Mouse (Mus musculus): ENCODE results near the gene Gimap8. TPM values are rescaled to one million over a fixed set of nuclear protein-coding genes. Genes with fewer than 3 reads are reported as not detected.
A peak's percentile ranks its signal among the peaks of the same experiment; 100 is the strongest.

The Gimap8 gene
- polyA plus RNA-seq, 1 experiment from 2014 or later = 8.6 TPM

- TF ChIP-seq EP300 (IDR thresholded peaks at IDR 0.05) = peak; percentile 99
- TF ChIP-seq CTCF (IDR thresholded peaks at IDR 0.05) = no peak
- peak overlapping the region; percentile 85 for H3K27ac ChIP-seq (ENCODE audit: low read length)
- H3K9me3 ChIP-seq (ENCODE audit: low read length) = no peaks in the 10 kb centered on the region
- no peak overlapping the region for H3K9ac ChIP-seq (replicated peaks; ENCODE audit: low read depth)
- no peaks in the 10 kb centered on the region for H3K27me3 ChIP-seq (replicated peaks; ENCODE audit: insufficient read depth, low read length)
- no peak overlapping the region for H3K4me3 ChIP-seq (ENCODE audit: low read depth, low read length)
- no peak overlapping the region for H3K4me2 ChIP-seq (replicated peaks; ENCODE audit: low read depth, low read length)
- H3K36me3 ChIP-seq (ENCODE audit: insufficient read depth, low read length) = no peaks in the 10 kb centered on the region
- 0 out of 2 replicates have a peak, but pooled peaks cover 4% of the 10 kb centered on the region for H3K4me1 ChIP-seq (ENCODE audit: insufficient read depth, low read depth, low read length)
- peak; percentile 75 for DNase-seq (ENCODE audit: low spot score)
- 41% methylated on average over 5 of the region's 5 CpGs for WGBS
- ATAC-seq = peak; percentile 81
These were observed 53.4 kb downstream of the Gimap8 start for GRCm38 (mm10) chr6:48700251-48701075.

- DNase-seq (ENCODE audit: low spot score) = no peak
- WGBS = 90% methylated on average over 7 of the region's 7 CpGs
- Histone ChIP-seq H3K4me3 (ENCODE audit: low read depth, low read length) (no peak overlapping the region), H3K9me3 (ENCODE audit: low read length) (no peaks in the 10 kb centered on the region), H3K4me1 (ENCODE audit: insufficient read depth, low read depth, low read length) (0 out of 2 replicates have a peak, but pooled peaks cover 4% of the 10 kb centered on the region), H3K4me2 (replicated peaks; ENCODE audit: low read depth, low read length) (no peak overlapping the region), H3K27ac (ENCODE audit: low read length) (no peak overlapping the region), H3K9ac (replicated peaks; ENCODE audit: low read depth) (no peak overlapping the region), H3K36me3 (ENCODE audit: insufficient read depth, low read length) (no peaks in the 10 kb centered on the region), H3K27me3 (replicated peaks; ENCODE audit: insufficient read depth, low read length) (no peaks in the 10 kb centered on the region)
- TF ChIP-seq EP300 (IDR thresholded peaks at IDR 0.05) (no peak), CTCF (IDR thresholded peaks at IDR 0.05) (no peak)
- no peak for ATAC-seq
These were observed 55.1 kb downstream of the Gimap8 start for GRCm38 (mm10) chr6:48702146-48702545.

GRCm38 (mm10) chr6:48702601-48703000 lies 55.6 kb downstream of the Gimap8 start:
- ATAC-seq (no peak), DNase-seq (ENCODE audit: low spot score) (no peak)
- TF ChIP-seq EP300 (IDR thresholded peaks at IDR 0.05) (no peak), CTCF (IDR thresholded peaks at IDR 0.05) (peak; percentile 39)
- 0 out of 2 replicates have a peak, but pooled peaks cover 4% of the 10 kb centered on the region for H3K4me1 ChIP-seq (ENCODE audit: insufficient read depth, low read depth, low read length)
- H3K36me3 ChIP-seq (ENCODE audit: insufficient read depth, low read length) = no peaks in the 10 kb centered on the region
- no peak overlapping the region for H3K4me3 ChIP-seq (ENCODE audit: low read depth, low read length)
- H3K4me2 ChIP-seq (replicated peaks; ENCODE audit: low read depth, low read length) = no peak overlapping the region
- no peaks in the 10 kb centered on the region for H3K9me3 ChIP-seq (ENCODE audit: low read length)
- H3K27ac ChIP-seq (ENCODE audit: low read length) = no peak overlapping the region
- no peaks in the 10 kb centered on the region for H3K27me3 ChIP-seq (replicated peaks; ENCODE audit: insufficient read depth, low read length)
- 67% methylated on average over 5 of the region's 5 CpGs for WGBS
- H3K9ac ChIP-seq (replicated peaks; ENCODE audit: low read depth) = no peak overlapping the region

DNA sequence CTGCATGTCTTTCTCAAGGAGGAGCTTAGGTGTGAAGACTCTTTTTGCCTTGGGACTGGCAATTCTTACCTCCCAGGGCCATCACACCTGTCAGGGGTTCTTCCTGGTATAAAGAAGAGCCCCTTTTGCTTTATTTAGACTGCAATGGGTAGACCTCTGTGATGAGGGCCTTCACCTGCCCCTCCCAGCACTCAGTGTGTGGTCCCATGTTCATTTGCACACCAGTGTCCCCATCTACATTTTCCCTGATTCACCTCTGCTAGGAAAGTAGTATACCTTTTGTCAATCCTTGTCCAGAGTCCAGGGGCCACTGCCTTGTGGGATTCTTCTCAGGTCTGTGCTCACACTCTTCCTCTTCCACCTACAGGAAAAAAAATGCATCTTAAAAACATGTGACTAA lies 57.1 kb downstream of the Gimap8 start:
- ATAC-seq (no peak), DNase-seq (ENCODE audit: low spot score) (no peak)
- Histone ChIP-seq H3K27me3 (replicated peaks; ENCODE audit: insufficient read depth, low read length) (no peaks in the 10 kb centered on the region), H3K9me3 (ENCODE audit: low read length) (no peaks in the 10 kb centered on the region), H3K4me1 (ENCODE audit: insufficient read depth, low read depth, low read length) (no peaks in the 10 kb centered on the region), H3K9ac (replicated peaks; ENCODE audit: low read depth) (no peak overlapping the region), H3K4me3 (ENCODE audit: low read depth, low read length) (no peak overlapping the region), H3K36me3 (ENCODE audit: insufficient read depth, low read length) (no peaks in the 10 kb centered on the region), H3K27ac (ENCODE audit: low read length) (no peak overlapping the region), H3K4me2 (replicated peaks; ENCODE audit: low read depth, low read length) (no peak overlapping the region)
- TF ChIP-seq CTCF (IDR thresholded peaks at IDR 0.05) (no peak), EP300 (IDR thresholded peaks at IDR 0.05) (no peak)

GRCm38 (mm10) chr6:48706130-48706529 lies 59.1 kb downstream of the Gimap8 start:
- no peak for TF ChIP-seq EP300 (IDR thresholded peaks at IDR 0.05)
- H3K9me3 ChIP-seq (ENCODE audit: low read length) = no peaks in the 10 kb centered on the region
- no peak for ATAC-seq
- no peaks in the 10 kb centered on the region for H3K4me1 ChIP-seq (ENCODE audit: insufficient read depth, low read depth, low read length)
- H3K9ac ChIP-seq (replicated peaks; ENCODE audit: low read depth) = peak overlapping the region; percentile 52; the same call in 1 of the 2 replicates
- peak overlapping the region; percentile 76 for H3K27ac ChIP-seq (ENCODE audit: low read length)
- H3K4me2 ChIP-seq (replicated peaks; ENCODE audit: low read depth, low read length) = peak overlapping the region; percentile 34
- no peaks in the 10 kb centered on the region for H3K36me3 ChIP-seq (ENCODE audit: insufficient read depth, low read length)
- H3K27me3 ChIP-seq (replicated peaks; ENCODE audit: insufficient read depth, low read length) = no peaks in the 10 kb centered on the region
- 24% methylated on average over 3 of the region's 3 CpGs for WGBS
- peak overlapping the region; percentile 24; the same call in 1 of the 2 replicates for H3K4me3 ChIP-seq (ENCODE audit: low read depth, low read length)
- DNase-seq (ENCODE audit: low spot score) = no peak

Other genes starting within 250 kb of the Gimap8 start
- gene Zfp467, start 201.4 kb upstream of the Gimap8 start, polyA plus RNA-seq (2015; fragmentation: Nextera tagmentation; extraction: Ambion mirVana) = 31.5 and 34.6 TPM in 2 replicates
- 0.31 and 0.64 TPM in 2 replicates for gene Sspo, start 199.0 kb upstream of the Gimap8 start, polyA plus RNA-seq (2015; fragmentation: Nextera tagmentation; extraction: Ambion mirVana)
- gene Atp6v0e2, start 109.6 kb upstream of the Gimap8 start, polyA plus RNA-seq (2015; fragmentation: Nextera tagmentation; extraction: Ambion mirVana) = 8.4 and 9.1 TPM in 2 replicates
- 4.2 and 4.7 TPM in 2 replicates for gene Lrrc61, start 92.4 kb upstream of the Gimap8 start, polyA plus RNA-seq (2015; fragmentation: Nextera tagmentation; extraction: Ambion mirVana)
- 301 and 319 TPM in 2 replicates for gene Rarres2, start 74.4 kb upstream of the Gimap8 start, polyA plus RNA-seq (2015; fragmentation: Nextera tagmentation; extraction: Ambion mirVana)
- gene Gm45021, start 57.6 kb upstream of the Gimap8 start, polyA plus RNA-seq (2015; fragmentation: Nextera tagmentation; extraction: Ambion mirVana) = not detected in 2 replicates
- 15.2 and 15.5 TPM in 2 replicates for gene Repin1, start 53.4 kb upstream of the Gimap8 start, polyA plus RNA-seq (2015; fragmentation: Nextera tagmentation; extraction: Ambion mirVana)
- gene Gm44965, start 53.3 kb upstream of the Gimap8 start, polyA plus RNA-seq (2015; fragmentation: Nextera tagmentation; extraction: Ambion mirVana) = not detected in 2 replicates
- 5.3 and 6.2 TPM in 2 replicates for gene Zfp775, start 45.2 kb upstream of the Gimap8 start, polyA plus RNA-seq (2015; fragmentation: Nextera tagmentation; extraction: Ambion mirVana)
- gene AI854703, start 20.5 kb upstream of the Gimap8 start, polyA plus RNA-seq (2015; fragmentation: Nextera tagmentation; extraction: Ambion mirVana) = 0.30 and 0.49 TPM in 2 replicates
- 14.2 and 15.1 TPM in 2 replicates for gene Gimap9, start 28.9 kb downstream of the Gimap8 start, polyA plus RNA-seq (2015; fragmentation: Nextera tagmentation; extraction: Ambion mirVana)
- 129 and 151 TPM in 2 replicates for gene Gimap4, start 37.3 kb downstream of the Gimap8 start, polyA plus RNA-seq (2015; fragmentation: Nextera tagmentation; extraction: Ambion mirVana)
- gene Gimap6, start 61.0 kb downstream of the Gimap8 start, polyA plus RNA-seq (2015; fragmentation: Nextera tagmentation; extraction: Ambion mirVana) = 75.4 and 91.2 TPM in 2 replicates
- 2.2 and 6.0 TPM in 2 replicates for gene Gm28053, start 71.4 kb downstream of the Gimap8 start, polyA plus RNA-seq (2015; fragmentation: Nextera tagmentation; extraction: Ambion mirVana)
- gene Gimap7, start 71.4 kb downstream of the Gimap8 start, polyA plus RNA-seq (2015; fragmentation: Nextera tagmentation; extraction: Ambion mirVana) = 0.14 and 0.21 TPM in 2 replicates
- 61.8 and 74.6 TPM in 2 replicates for gene Gimap1, start 91.8 kb downstream of the Gimap8 start, polyA plus RNA-seq (2015; fragmentation: Nextera tagmentation; extraction: Ambion mirVana)
- gene Gimap5, start 99.0 kb downstream of the Gimap8 start, polyA plus RNA-seq (2015; fragmentation: Nextera tagmentation; extraction: Ambion mirVana) = 36.5 and 49.8 TPM in 2 replicates
- gene Gimap3, start 123.6 kb downstream of the Gimap8 start, polyA plus RNA-seq (2015; fragmentation: Nextera tagmentation; extraction: Ambion mirVana) = 0.31 and 0.61 TPM in 2 replicates
- 485 and 539 TPM in 2 replicates for gene Tmem176a, start 193.7 kb downstream of the Gimap8 start, polyA plus RNA-seq (2015; fragmentation: Nextera tagmentation; extraction: Ambion mirVana)
- gene Tmem176b, start 194.3 kb downstream of the Gimap8 start, polyA plus RNA-seq (2015; fragmentation: Nextera tagmentation; extraction: Ambion mirVana) = 798 and 806 TPM in 2 replicates
- 4.4 and 4.9 TPM in 2 replicates for gene Aoc1, start 225.7 kb downstream of the Gimap8 start, polyA plus RNA-seq (2015; fragmentation: Nextera tagmentation; extraction: Ambion mirVana)

Measured in lung, postnatal 0 days (tissue).